Mouse (Mus musculus): ENCODE results near the gene Tert.

The Tert gene

GRCm38 (mm10) chr13:73688934-73689333 is 62.2 kb downstream of the Tert start:
- no peaks in the 10 kb centered on the region for H3K36me3 ChIP-seq (ENCODE audit: control insufficient read depth, insufficient read depth, low read length, poor library complexity, severe bottlenecking)
- no peaks in the 10 kb centered on the region for H3K27me3 ChIP-seq (ENCODE audit: control insufficient read depth, insufficient read depth, low read length, poor library complexity, severe bottlenecking)
- no peak for DNase-seq (ENCODE audit: low read depth, low spot score)

- H3K36me3 ChIP-seq (ENCODE audit: control insufficient read depth, insufficient read depth, low read length, poor library complexity, severe bottlenecking), result no peaks in the 10 kb centered on the region
- peak; percentile 66 for DNase-seq (ENCODE audit: low read depth, low spot score)
Observed at GRCm38 (mm10) chr13:73692249-73692868, 65.6 kb downstream of the Tert start.

GRCm38 (mm10) chr13:73693333-73693732 is 66.6 kb downstream of the Tert start:
- Histone ChIP-seq H3K27me3 (ENCODE audit: control insufficient read depth, insufficient read depth, low read length, poor library complexity, severe bottlenecking) (no peaks in the 10 kb centered on the region), H3K36me3 (ENCODE audit: control insufficient read depth, insufficient read depth, low read length, poor library complexity, severe bottlenecking) (no peaks in the 10 kb centered on the region)
- DNase-seq (ENCODE audit: low read depth, low spot score), result no peak

More at GRCm38 (mm10) chr13:73692249-73692868, 65.6 kb downstream of the Tert start:
- H3K27me3 ChIP-seq (ENCODE audit: control insufficient read depth, insufficient read depth, low read length, poor library complexity, severe bottlenecking), result no peaks in the 10 kb centered on the region

GRCm38 (mm10) chr13:73694972-73695371 is 68.3 kb downstream of the Tert start:
- no peak for DNase-seq (ENCODE audit: low read depth, low spot score)
- Histone ChIP-seq H3K27me3 (ENCODE audit: control insufficient read depth, insufficient read depth, low read length, poor library complexity, severe bottlenecking) (no peaks in the 10 kb centered on the region), H3K36me3 (ENCODE audit: control insufficient read depth, insufficient read depth, low read length, poor library complexity, severe bottlenecking) (no peaks in the 10 kb centered on the region)

- no peaks in the 10 kb centered on the region for H3K27me3 ChIP-seq (ENCODE audit: control insufficient read depth, insufficient read depth, low read length, poor library complexity, severe bottlenecking)
- DNase-seq (ENCODE audit: low read depth, low spot score), result no peak
- no peaks in the 10 kb centered on the region for H3K36me3 ChIP-seq (ENCODE audit: control insufficient read depth, insufficient read depth, low read length, poor library complexity, severe bottlenecking)
Observed at GRCm38 (mm10) chr13:73696529-73696928, 69.8 kb downstream of the Tert start.

Data from splenic B cell, adult 2 months (primary cell).